ENCODE assay signal across 10 mouse cellular contexts in genomic region chr10:25381951-25382350, GRCm38 (mm10). TPM values are rescaled to one million over a fixed set of nuclear protein-coding genes. Genes with fewer than 3 reads are reported as not detected.
DNase-seq lines count a peak whose midpoint lies in the region; ATAC-seq and TF ChIP-seq lines count a peak whose summit lies in the region.
"Had no signal": no experiment of that assay in that cellular context is flagged by ENCODE, and none has a peak within 500 bp of the region (broad histone marks: within the 10 kb centered on the region; RNA-seq: fewer than 3 reads in every experiment).

No protein-coding gene starts in this region.

- H3K36me3 ChIP-seq in heart, adult 2 months (ENCODE audit: control insufficient read depth, insufficient read depth, low read length), result peaks cover 7% of the 10 kb centered on the region
- H3K36me3 ChIP-seq in heart, embryonic 11.5 days (ENCODE audit: control insufficient read depth, insufficient read depth, low read length), result no peaks in the 10 kb centered on the region; the same call in 1 of the 2 replicates
- H3K36me3 ChIP-seq in E14TG2a.4 (ENCODE audit: insufficient read depth, low read length), result peaks cover 18% of the 10 kb centered on the region
- peaks cover 21% of the 10 kb centered on the region for H3K36me3 ChIP-seq in limb, embryonic 12.5 days
- H3K36me3 ChIP-seq in midbrain, embryonic 14.5 days (ENCODE audit: control insufficient read depth, insufficient read depth, low read length), result no peaks in the 10 kb centered on the region
- H3K36me3 ChIP-seq: stomach, embryonic 15.5 days had no signal

- H3K4me3 ChIP-seq in heart, adult 2 months, result no peak overlapping the region
- H3K4me3 ChIP-seq in heart, embryonic 11.5 days (ENCODE audit: low read depth, low read length), result no peak overlapping the region
- H3K4me3 ChIP-seq in E14TG2a.4 (replicated peaks; ENCODE audit: low read length), result peak overlapping the region; percentile 81
- H3K4me3 ChIP-seq in limb, embryonic 12.5 days (replicated peaks), result no peak overlapping the region
- no peak overlapping the region for H3K4me3 ChIP-seq in midbrain, embryonic 14.5 days (replicated peaks; ENCODE audit: low read depth, low read length)
- H3K4me3 ChIP-seq: myocyte; stomach, embryonic 15.5 days had no signal

- no peak for TF ChIP-seq CTCF in heart, adult 2 months (IDR thresholded peaks at IDR 0.05)
- TF ChIP-seq CTCF in E14TG2a.4 (conservative IDR thresholded peaks at IDR 0.05; ENCODE audit: low read length), result no peak

- H3K9me3 ChIP-seq in heart, embryonic 11.5 days (replicated peaks; ENCODE audit: control insufficient read depth, low read length), result no peaks in the 10 kb centered on the region
- H3K9me3 ChIP-seq in E14TG2a.4 (ENCODE audit: low read length), result no peaks in the 10 kb centered on the region
- no peaks in the 10 kb centered on the region for H3K9me3 ChIP-seq in limb, embryonic 12.5 days
- H3K9me3 ChIP-seq in midbrain, embryonic 14.5 days (ENCODE audit: control insufficient read depth, low read length), result no peaks in the 10 kb centered on the region
- H3K9me3 ChIP-seq: stomach, embryonic 15.5 days had no signal

- H3K4me1 ChIP-seq in heart, adult 2 months (ENCODE audit: control insufficient read depth, insufficient read depth, low read length), result peaks cover 13% of the 10 kb centered on the region
- peaks cover 12% of the 10 kb centered on the region for H3K4me1 ChIP-seq in heart, embryonic 11.5 days (ENCODE audit: control insufficient read depth, insufficient read depth, low read length)
- H3K4me1 ChIP-seq in E14TG2a.4 (replicated peaks; ENCODE audit: low read depth, low read length), result peaks cover 80% of the 10 kb centered on the region
- H3K4me1 ChIP-seq in limb, embryonic 12.5 days (replicated peaks), result peaks cover 45% of the 10 kb centered on the region
- H3K4me1 ChIP-seq in midbrain, embryonic 14.5 days (ENCODE audit: control insufficient read depth, insufficient read depth, low read length), result no peaks in the 10 kb centered on the region

- TF ChIP-seq POLR2A in heart, adult 2 months (IDR thresholded peaks at IDR 0.05; ENCODE audit: insufficient read depth, low read depth, low read length), result 0 out of 2 replicates have a peak, but pooled peaks have one; percentile 11

- DNase-seq in heart, adult 2 months, result peak; percentile 45 to 50
- peak; percentile 69 for DNase-seq in embryo, embryonic 10.5 days (ENCODE audit: low spot score)
- no peak for DNase-seq in midbrain, embryonic 14.5 days
- no peak for DNase-seq in ovary, adult 18-20 months (ENCODE audit: low spot score)
- no peak for DNase-seq in thymus, postnatal 10 days (ENCODE audit: low spot score in 2 of 2)

- H3K79me2 ChIP-seq in heart, adult 2 months (replicated peaks; ENCODE audit: control insufficient read depth, insufficient read depth, low read length), result peaks cover 1% of the 10 kb centered on the region; the same call in 1 of the 2 replicates

- H3K27me3 ChIP-seq in heart, adult 2 months (ENCODE audit: control insufficient read depth, insufficient read depth, low read length), result no peaks in the 10 kb centered on the region
- no peaks in the 10 kb centered on the region for H3K27me3 ChIP-seq in heart, embryonic 11.5 days (ENCODE audit: control insufficient read depth, insufficient read depth, low read length)
- H3K27me3 ChIP-seq in E14TG2a.4 (ENCODE audit: insufficient read depth, low read length), result no peaks in the 10 kb centered on the region
- no peaks in the 10 kb centered on the region for H3K27me3 ChIP-seq in limb, embryonic 12.5 days
- H3K27me3 ChIP-seq in midbrain, embryonic 14.5 days (ENCODE audit: control insufficient read depth, insufficient read depth, low read length), result no peaks in the 10 kb centered on the region
- H3K27me3 ChIP-seq: stomach, embryonic 15.5 days had no signal

- intact Hi-C loops in heart, adult 2 months (cut with DNase I), result loop anchor here (2.0 kb wide), 1 partner anchor 21 kb away; no protein-coding TSS in a partner anchor

- H3K27ac ChIP-seq in heart, adult 2 months, result peak overlapping the region; percentile 1; the same call in 1 of the 2 replicates
- no peak overlapping the region for H3K27ac ChIP-seq in heart, embryonic 11.5 days (ENCODE audit: low read depth, low read length)
- H3K27ac ChIP-seq in limb, embryonic 12.5 days, result peak overlapping the region; percentile 87
- H3K27ac ChIP-seq in midbrain, embryonic 14.5 days (replicated peaks; ENCODE audit: low read depth, low read length), result no peak overlapping the region
- H3K27ac ChIP-seq: stomach, embryonic 15.5 days had no signal

- H3K9ac ChIP-seq in heart, adult 2 months (ENCODE audit: low read depth, low read length), result no peak overlapping the region
- no peak overlapping the region for H3K9ac ChIP-seq in heart, embryonic 11.5 days (ENCODE audit: low read depth, low read length)
- H3K9ac ChIP-seq in limb, embryonic 12.5 days (replicated peaks), result no peak overlapping the region
- H3K9ac ChIP-seq in midbrain, embryonic 14.5 days (replicated peaks; ENCODE audit: low read length), result no peak overlapping the region
- H3K9ac ChIP-seq: stomach, embryonic 15.5 days had no signal

- no peak overlapping the region for H3K4me2 ChIP-seq in heart, embryonic 11.5 days
- peak overlapping the region; percentile 24; the same call in 1 of the 2 replicates for H3K4me2 ChIP-seq in limb, embryonic 12.5 days
- no peak overlapping the region for H3K4me2 ChIP-seq in midbrain, embryonic 14.5 days (ENCODE audit: low read length)
- H3K4me2 ChIP-seq: stomach, embryonic 15.5 days had no signal

- TF ChIP-seq EP300 in heart, adult 2 months (IDR thresholded peaks at IDR 0.05; ENCODE audit: insufficient read depth, low read depth, low read length), result no peak

- no peak; the same call in 1 of the 2 replicates for ATAC-seq in heart, embryonic 11.5 days (replicated peaks; ENCODE audit: insufficient number of reproducible peaks, low FRiP score, low TSS enrichment)
- ATAC-seq in limb, embryonic 12.5 days (ENCODE audit: insufficient number of reproducible peaks, insufficient read depth, low FRiP score, low TSS enrichment, low read depth), result peak; percentile 67; the same call in 1 of the 2 replicates
- no peak for ATAC-seq in midbrain, embryonic 14.5 days (ENCODE audit: low FRiP score, low TSS enrichment)

- 50% methylated on average over 10 of the region's 10 CpGs for WGBS in heart, adult 2 months
- 42% methylated on average over 10 of the region's 10 CpGs for WGBS in heart, embryonic 11.5 days (ENCODE audit: insufficient replicate concordance)
- WGBS in limb, embryonic 12.5 days, result 18% methylated on average over 10 of the region's 10 CpGs
- 68% methylated on average over 10 of the region's 10 CpGs for WGBS in midbrain, embryonic 14.5 days

RNA-seq across cellular contexts. Expression of gene Epb41l2, which starts 22.4 kb away (rescaled TPM):
- 10 to 100 TPM; 40.5 to 49.1 TPM for total RNA-seq in heart, adult 2 months (2021)
- 24.0 and 41.8 TPM in 2 replicates for polyA plus RNA-seq in heart, adult 2 months (2012; rRNA removed)
- 51.5 and 54.2 TPM in 2 replicates for polyA plus RNA-seq in heart, embryonic 11.5 days (2014; fragmentation: Nextera tagmentation; extraction: Ambion mirVana)
- polyA plus RNA-seq in limb, embryonic 12.5 days (2016; fragmentation: Nextera tagmentation; extraction: Ambion mirVana), result 106 and 111 TPM in 2 replicates
- polyA plus RNA-seq in midbrain, embryonic 14.5 days (2014; fragmentation: Nextera tagmentation; extraction: Ambion mirVana), result 19.0 and 23.6 TPM in 2 replicates

Comparison
In these comparisons a context has a peak if more than half of its experiments do, and no peak if none do; other contexts are left out.
1. H3K27ac ChIP-seq: peak in heart, adult 2 months (single experiment) and limb, embryonic 12.5 days (single experiment); none in heart, embryonic 11.5 days (single experiment) and midbrain, embryonic 14.5 days (single experiment).
2. DNase-seq: peak in heart, adult 2 months (2 of 2) and embryo, embryonic 10.5 days (single experiment); none in midbrain, embryonic 14.5 days (single experiment), ovary, adult 18-20 months (single experiment) and thymus, postnatal 10 days (0 of 2).